Mouse (Mus musculus): Measurements from ENCODE around the gene Creld1.

GRCm38 (mm10) chr6:113433661-113434060 is 49.4 kb upstream of the Creld1 start:
- no peak for TF ChIP-seq CTCF (IDR thresholded peaks at IDR 0.05; ENCODE audit: low read depth, low read length)
- TF ChIP-seq EP300 (IDR thresholded peaks at IDR 0.05; ENCODE audit: insufficient read depth, low read depth, low read length): no peak

Data from ES-Bruce4 (cell line).